Mouse (Mus musculus) c-Kit-negative CD71-positive TER-119-positive erythroid progenitor cells, embryonic 14.5 days (primary cell): ENCODE results near the gene Gtf2f1.
A peak's percentile ranks its signal among the peaks of the same experiment; 100 is the strongest.
"Not testable (repeated sequence)": the region's sequence is repeated elsewhere in the genome, so short reads cannot be mapped to it uniquely, and the experiment has no call there.

Experiments used
- DNase-seq: peaks from one replicate; pipeline ENCODE4 v3.0.0-alpha.2; 2013; ENCODE audit warnings: low read depth, low spot score

Gtf2f1 gene

GRCm38 (mm10) chr17:57011236-57012141 is at the start of gene Gtf2f1, which contains the start of gene Gm17949:
TSS of gene Gtf2f1 (minus strand) at chr17:57011288.
TSS of gene Gm17949 (plus strand) at chr17:57011469.
- peak; percentile 97 for DNase-seq

GRCm38 (mm10) chr17:57060231-57060801 is 49.2 kb upstream of the Gtf2f1 start:
- DNase-seq: peak; percentile 79

- DNase-seq: no peak
Observed at GRCm38 (mm10) chr17:57059486-57059977, 48.4 kb upstream of the Gtf2f1 start, which contains the start of gene Slc25a23. TSS of gene Slc25a23 (minus strand) at chr17:57059863.

GRCm38 (mm10) chr17:57058891-57059485 is 47.9 kb upstream of the Gtf2f1 start, which contains the start of gene Crb3:
TSS of gene Crb3 (plus strand) at chr17:57059105.
- no peak for DNase-seq

- DNase-seq: no peak
Observed at GRCm38 (mm10) chr17:57056246-57056645, 45.2 kb upstream of the Gtf2f1 start.

- not testable (repeated sequence) for DNase-seq
Observed at GRCm38 (mm10) chr17:57051679-57052078, 40.6 kb upstream of the Gtf2f1 start.

- no peak for DNase-seq
Observed at GRCm38 (mm10) chr17:57048816-57049215, 37.7 kb upstream of the Gtf2f1 start.

- no peak for DNase-seq
Observed at GRCm38 (mm10) chr17:57047406-57047805, 36.3 kb upstream of the Gtf2f1 start.

- DNase-seq: no peak
Observed at GRCm38 (mm10) chr17:57041554-57041953, 30.5 kb upstream of the Gtf2f1 start, which contains the start of gene Slc25a41. TSS of gene Slc25a41 (minus strand) at chr17:57041654.

- DNase-seq: no peak
Observed at GRCm38 (mm10) chr17:57038978-57039377, 27.9 kb upstream of the Gtf2f1 start.

- DNase-seq: no peak
Observed at GRCm38 (mm10) chr17:57032854-57033253, 21.8 kb upstream of the Gtf2f1 start.

GRCm38 (mm10) chr17:57031661-57032420 is 20.8 kb upstream of the Gtf2f1 start:
- DNase-seq: peak; percentile 100

- DNase-seq: no peak
Observed at GRCm38 (mm10) chr17:57030931-57031660, 20.0 kb upstream of the Gtf2f1 start, which contains the start of gene Khsrp. TSS of gene Khsrp (minus strand) at chr17:57031522.

- DNase-seq: peak; percentile 50
Observed at GRCm38 (mm10) chr17:57029691-57030090, 18.6 kb upstream of the Gtf2f1 start.

GRCm38 (mm10) chr17:57027471-57027870 is 16.4 kb upstream of the Gtf2f1 start:
- DNase-seq: no peak

GRCm38 (mm10) chr17:57020960-57021359 is 9.9 kb upstream of the Gtf2f1 start:
- no peak for DNase-seq

GRCm38 (mm10) chr17:57019693-57020092 is 8.6 kb upstream of the Gtf2f1 start:
- no peak for DNase-seq

GRCm38 (mm10) chr17:57012245-57012795 is 1.2 kb upstream of the Gtf2f1 start:
- no peak for DNase-seq

GRCm38 (mm10) chr17:57010911-57011235 is 215 bp downstream of the Gtf2f1 start:
- DNase-seq: no peak
